Mouse (Mus musculus) embryonic fibroblast, embryonic 13.5 days (primary cell): ENCODE measurements around the gene Arap2. TPM values are rescaled to one million over a fixed set of nuclear protein-coding genes. Genes with fewer than 3 reads are reported as not detected.

Experiments
- H3K27ac ChIP-seq: 2 replicates; pipeline ENCODE4 v1.5.1; 2012; ENCODE audit warnings: low read length, control low read depth, inconsistent platforms; ENCODE audit not compliant: insufficient read depth
- H3K4me1 ChIP-seq: 2 replicates; pipeline ENCODE4 v1.6.1; 2011; ENCODE audit warnings: low read length; ENCODE audit not compliant: control insufficient read depth, insufficient read depth
- H3K4me3 ChIP-seq: 2 replicates; pipeline ENCODE4 v1.5.1; 2011; ENCODE audit warnings: mild to moderate bottlenecking, control low read depth, low read length; ENCODE audit not compliant: insufficient read depth
- CTCF ChIP-seq: IDR thresholded peaks from 2 replicates; pipeline ENCODE4 v1.5.1; 2011; ENCODE audit warnings: mild to moderate bottlenecking, control low read depth, low read length, moderate library complexity, borderline replicate concordance; ENCODE audit not compliant: insufficient read depth
- POLR2A ChIP-seq: IDR thresholded peaks from 2 replicates; pipeline ENCODE4 v1.6.1; 2011; ENCODE audit warnings: low read depth, mild to moderate bottlenecking, control low read depth, low read length, moderate library complexity
- polyA plus RNA-seq: library from polyadenylated mRNA; stranded (reverse); fragments of >200 nt; gene quantifications from 2 replicates; pipeline ENCODE4 v1.2.4, GENCODE M21; 2011; ENCODE audit warnings: low read depth; ENCODE audit not compliant: missing spikeins, insufficient read length

Arap2 gene
- polyA plus RNA-seq: 10.4 and 17.1 TPM in 2 replicates

DNA sequence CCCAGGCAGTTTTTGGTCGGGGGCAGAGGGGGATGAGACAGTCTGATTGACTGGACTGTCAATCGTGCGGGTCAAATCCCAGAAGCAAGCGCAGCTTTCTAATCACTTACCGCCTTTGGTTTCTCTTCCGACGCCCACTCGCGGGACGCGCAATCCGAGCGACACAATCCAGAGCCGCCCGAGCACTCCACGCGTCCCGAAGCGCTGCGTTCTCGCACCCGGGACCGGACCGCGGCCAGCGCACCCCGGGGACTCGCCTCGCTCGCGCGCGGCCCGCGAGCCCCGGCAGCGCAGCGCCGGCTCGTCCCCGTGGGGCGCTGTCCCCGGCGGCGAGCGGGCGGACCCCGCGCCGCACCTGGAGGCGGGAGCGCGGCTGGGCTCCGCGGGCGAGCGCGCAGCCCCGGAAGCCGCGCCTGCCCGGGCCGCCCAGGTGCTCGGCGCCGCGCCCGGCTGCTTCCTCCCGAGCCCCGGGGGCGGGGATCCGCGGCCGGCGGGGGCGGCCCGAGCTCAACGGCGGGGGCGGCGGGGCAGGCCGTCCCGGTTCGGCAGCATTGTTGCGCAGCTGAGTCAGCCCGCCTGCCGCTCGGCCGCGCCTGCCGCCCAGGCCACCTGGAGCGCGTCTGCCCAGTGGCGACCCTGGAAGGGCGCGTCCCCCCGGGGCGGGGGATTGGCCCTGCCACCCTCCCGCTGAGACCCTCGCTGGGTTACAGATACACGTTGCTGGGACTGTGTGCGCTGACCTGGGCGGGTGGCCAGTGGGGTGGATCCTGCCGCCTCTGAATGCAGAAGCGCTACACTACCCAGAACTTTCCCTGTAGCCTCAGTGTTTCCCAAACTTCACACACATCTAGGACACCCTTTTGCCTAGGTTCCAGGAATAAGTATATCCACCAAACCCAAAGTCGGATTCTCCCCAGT is at the start of gene Arap2:
Arap2 (minus strand) TSS at position 376 of the 918 bp plus-strand sequence.
- H3K27ac ChIP-seq: no peak within 1 kb of the TSS
- TF ChIP-seq CTCF (no peak), POLR2A (no peak)
- H3K4me3 ChIP-seq: peak within 1 kb of the TSS; percentile 62
- H3K4me1 ChIP-seq: no peaks in the 10 kb centered on the region; the same call in 1 of the 2 replicates

DNA sequence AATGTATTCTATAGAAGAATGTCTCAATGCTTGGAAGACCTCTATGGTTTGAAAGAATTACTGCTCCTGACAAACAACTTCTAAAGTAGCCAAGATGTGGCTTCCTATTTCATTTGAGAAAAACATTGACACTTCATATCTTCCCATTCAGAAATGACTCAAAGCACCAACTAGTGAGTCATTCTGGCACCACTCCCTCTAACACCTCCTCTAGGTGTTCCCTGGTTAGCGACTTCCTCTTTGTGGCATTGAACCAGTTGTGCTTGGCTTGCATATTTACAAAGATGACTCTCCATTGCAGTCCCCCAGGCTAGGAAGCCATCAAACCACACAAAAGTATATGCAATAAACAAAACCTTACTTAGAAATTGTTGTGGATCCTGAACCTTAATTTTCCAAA is 49.8 kb upstream of the Arap2 start:
- H3K4me1 ChIP-seq: no peaks in the 10 kb centered on the region
- no peak overlapping the region for H3K27ac ChIP-seq
- H3K4me3 ChIP-seq: no peak overlapping the region
- TF ChIP-seq POLR2A: no peak
- no peak for TF ChIP-seq CTCF

DNA sequence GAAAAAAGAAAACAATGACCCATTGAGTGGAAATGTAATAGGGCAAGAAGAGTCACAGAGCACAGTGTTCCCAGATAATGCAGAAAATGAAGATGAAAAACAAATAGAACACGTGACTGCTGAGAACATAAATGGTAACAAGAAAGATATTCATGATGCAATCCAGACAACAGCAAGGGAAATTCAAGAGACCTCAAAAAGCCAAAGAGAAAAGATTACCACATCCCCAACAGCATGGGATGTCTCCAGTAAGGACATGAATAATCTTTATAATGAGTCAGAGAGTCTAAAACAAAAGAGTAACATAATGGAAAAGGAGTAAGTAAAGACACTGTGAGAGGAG is 48.1 kb upstream of the Arap2 start:
- TF ChIP-seq POLR2A: no peak
- no peaks in the 10 kb centered on the region for H3K4me1 ChIP-seq
- no peak overlapping the region for H3K4me3 ChIP-seq
- no peak overlapping the region for H3K27ac ChIP-seq

DNA sequence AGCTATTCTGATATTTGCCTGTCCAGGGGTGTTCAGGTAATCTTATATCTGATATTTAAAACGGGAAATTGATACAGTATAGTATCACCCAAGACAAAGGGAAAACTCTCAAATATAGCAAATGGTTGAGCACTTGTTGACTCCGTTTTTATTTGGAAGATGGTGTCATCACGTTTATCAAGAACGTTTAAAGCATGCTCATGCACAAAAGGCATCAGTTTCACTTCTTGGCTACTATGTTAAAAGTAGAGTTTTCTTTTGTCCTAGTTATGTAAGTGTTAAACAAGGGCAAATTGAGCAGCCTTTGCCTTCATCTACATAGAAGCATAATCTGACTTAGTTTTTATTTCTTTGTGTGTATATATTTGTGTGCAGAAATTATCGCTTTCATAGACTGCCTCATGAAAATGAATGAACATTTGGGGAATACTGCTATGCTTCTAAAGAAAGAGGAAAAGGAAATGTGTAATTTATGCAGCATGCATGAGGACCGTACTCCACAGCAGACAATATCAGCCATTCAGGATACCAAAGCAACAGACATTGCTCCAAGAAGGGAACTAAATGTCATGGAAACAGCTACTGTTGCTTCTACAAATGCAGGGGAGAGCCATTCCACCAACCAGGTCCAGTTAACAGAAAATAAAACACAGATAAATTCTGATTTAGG is 47.6 kb upstream of the Arap2 start, which contains the start of gene Dthd1:
Dthd1 (plus strand) TSS at position 422 of the 670 bp plus-strand sequence.
- H3K27ac ChIP-seq: no peak within 1 kb of the TSS
- TF ChIP-seq POLR2A (no peak), CTCF (no peak)
- no peaks in the 10 kb centered on the region for H3K4me1 ChIP-seq

DNA sequence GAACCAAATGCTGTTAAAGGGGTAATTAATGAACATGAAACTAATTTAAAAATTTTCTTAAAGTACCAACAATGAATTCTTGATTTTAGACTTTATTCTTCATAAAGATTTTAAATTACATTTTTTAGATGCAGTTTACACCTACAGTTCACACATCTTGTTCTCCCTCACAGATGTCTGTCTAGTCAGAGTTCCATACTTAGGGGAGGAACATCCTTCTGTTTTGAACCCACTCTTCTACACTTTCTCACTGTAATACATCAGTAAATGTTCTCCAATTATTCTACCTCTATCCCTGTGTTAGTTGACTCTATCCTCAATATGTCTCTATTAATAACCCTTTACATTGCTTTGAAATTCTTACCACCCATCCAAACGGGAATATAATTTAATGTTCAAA is 26.8 kb upstream of the Arap2 start:
- no peak for TF ChIP-seq POLR2A
- TF ChIP-seq CTCF: no peak
- H3K4me3 ChIP-seq: no peak overlapping the region
- H3K4me1 ChIP-seq: no peaks in the 10 kb centered on the region
- H3K27ac ChIP-seq: no peak overlapping the region

More for the DNA sequence above, 47.6 kb upstream of the Arap2 start, which contains the start of gene Dthd1:
- no peak within 1 kb of the TSS for H3K4me3 ChIP-seq

DNA sequence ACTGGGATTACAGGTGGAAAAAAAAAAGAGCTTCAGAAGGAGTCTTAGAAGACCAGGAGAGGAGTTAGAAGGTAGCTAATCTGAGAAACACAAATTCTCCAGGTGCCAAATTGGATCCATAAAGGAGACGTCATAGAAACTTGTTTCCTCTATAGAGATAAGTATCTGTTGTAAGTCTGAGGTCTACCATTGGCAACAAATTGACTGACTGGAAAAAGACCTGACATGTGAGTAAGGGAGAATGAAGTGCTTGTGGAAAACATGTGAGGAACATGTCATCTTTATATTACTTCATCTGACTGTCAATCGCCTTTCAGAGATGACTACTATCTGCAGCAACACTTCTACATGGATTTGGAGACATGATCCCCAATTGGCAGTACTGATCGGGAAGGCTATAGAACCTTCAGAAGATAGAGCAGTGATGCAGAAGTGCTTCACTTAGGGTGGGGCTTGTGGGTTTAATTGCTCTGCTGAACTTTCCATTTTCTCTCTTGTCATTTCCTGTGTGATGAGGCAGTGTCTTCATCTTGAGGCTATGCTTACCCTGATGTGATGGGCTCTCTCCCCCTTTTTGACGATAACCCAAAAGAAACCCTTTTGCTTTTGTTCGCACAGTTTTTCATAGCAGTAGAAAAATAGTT is 25.1 kb upstream of the Arap2 start:
- Histone ChIP-seq H3K4me3 (no peak overlapping the region), H3K27ac (no peak overlapping the region), H3K4me1 (no peaks in the 10 kb centered on the region)
- TF ChIP-seq CTCF (no peak), POLR2A (no peak)

DNA sequence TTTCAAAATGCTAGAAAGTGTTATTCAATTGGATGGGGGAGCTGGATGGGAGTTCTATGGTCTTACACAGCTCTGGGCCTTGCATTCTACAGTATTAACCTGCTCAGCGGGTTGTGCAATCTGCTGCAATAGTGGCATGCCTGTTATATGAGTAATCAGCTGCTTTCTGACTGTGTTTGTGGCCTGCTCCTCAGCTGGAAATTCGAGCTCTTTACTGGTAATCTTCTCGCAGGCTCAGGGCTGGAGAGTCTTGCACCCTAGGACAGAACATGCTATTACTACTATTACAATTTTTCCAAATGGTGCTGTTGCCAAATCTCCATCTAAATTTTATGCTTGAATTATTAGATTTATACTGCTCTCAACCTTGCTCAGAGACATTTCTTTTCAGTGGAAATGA is 20.9 kb upstream of the Arap2 start:
- TF ChIP-seq CTCF: no peak
- TF ChIP-seq POLR2A: no peak
- H3K27ac ChIP-seq: peak overlapping the region; percentile 66; the same call in 1 of the 2 replicates

DNA sequence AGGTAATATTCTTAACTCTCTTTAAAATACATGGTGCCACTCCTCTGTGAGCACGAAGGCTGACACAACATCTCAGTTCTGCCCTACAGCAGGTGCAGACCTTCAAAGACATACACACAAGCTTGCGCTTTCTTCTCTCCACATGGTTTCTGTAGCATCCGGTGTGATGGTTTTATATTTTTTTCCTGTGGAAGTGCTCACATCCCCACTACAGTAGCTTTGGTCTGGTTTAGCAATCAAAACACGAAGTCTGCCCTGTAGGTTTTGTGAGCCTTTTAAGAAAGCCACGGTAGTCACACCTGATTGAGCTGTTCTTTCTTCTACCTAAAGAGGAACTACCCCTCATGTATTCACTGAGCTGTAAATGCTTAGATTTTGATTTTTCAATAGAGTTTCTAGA is 12.7 kb upstream of the Arap2 start:
- no peak overlapping the region for H3K27ac ChIP-seq
- H3K4me3 ChIP-seq: no peak overlapping the region
- H3K4me1 ChIP-seq: no peaks in the 10 kb centered on the region
- TF ChIP-seq POLR2A: no peak
- no peak for TF ChIP-seq CTCF

More for the DNA sequence above, 20.9 kb upstream of the Arap2 start:
- Histone ChIP-seq H3K4me1 (no peaks in the 10 kb centered on the region), H3K4me3 (no peak overlapping the region)

DNA sequence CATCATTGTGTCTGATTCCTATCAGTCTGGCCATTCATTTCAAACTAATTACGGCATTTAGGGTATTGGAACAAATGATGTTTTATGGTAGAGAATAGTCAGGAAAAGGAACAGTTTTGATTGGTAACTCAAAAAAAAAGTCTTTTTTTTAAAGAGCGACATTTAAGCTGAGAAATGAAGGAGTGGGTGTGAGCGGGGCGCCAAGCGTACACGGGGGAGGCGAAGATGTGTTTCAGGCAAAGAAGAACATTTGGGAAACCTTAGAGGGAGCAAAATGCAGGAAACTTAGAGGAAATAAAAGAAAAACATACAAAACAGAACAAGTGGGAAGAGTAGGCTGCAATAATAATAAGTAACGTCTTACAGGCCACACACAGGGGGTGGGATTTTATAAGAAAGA is 11.8 kb upstream of the Arap2 start:
- Histone ChIP-seq H3K4me3 (no peak overlapping the region), H3K27ac (no peak overlapping the region), H3K4me1 (no peaks in the 10 kb centered on the region)
- TF ChIP-seq CTCF (no peak), POLR2A (no peak)
